Mouse (Mus musculus) cerebellum, adult 9-10 months (tissue): Measurements from ENCODE around the gene Olfr519.
A peak's percentile ranks its signal among the peaks of the same experiment; 100 is the strongest.

Experiments
- DNase-seq: peaks from one replicate; pipeline ENCODE4 v3.0.0; 2022

The Olfr519 gene

GRCm38 (mm10) chr7:108894320-108894719 lies at the start of gene Olfr519:
Gene Olfr519 (minus strand): TSS chr7:108894420.
- no peak for DNase-seq

GRCm38 (mm10) chr7:108944002-108944401 lies 49.8 kb upstream of the Olfr519 start:
- peak; percentile 75 for DNase-seq

GRCm38 (mm10) chr7:108941466-108941865 lies 47.2 kb upstream of the Olfr519 start:
- DNase-seq: no peak

GRCm38 (mm10) chr7:108936591-108936990 lies 42.4 kb upstream of the Olfr519 start:
- no peak for DNase-seq

- DNase-seq: no peak
Measured at GRCm38 (mm10) chr7:108935411-108935810, 41.2 kb upstream of the Olfr519 start.

GRCm38 (mm10) chr7:108934836-108935235 lies 40.6 kb upstream of the Olfr519 start:
- DNase-seq: no peak

GRCm38 (mm10) chr7:108933794-108934731 lies 39.8 kb upstream of the Olfr519 start, which contains the start of gene Eif3f:
Gene Eif3f (plus strand): TSS chr7:108934417.
- DNase-seq: peak; percentile 99

- DNase-seq: no peak
Measured at GRCm38 (mm10) chr7:108929726-108930393, 35.6 kb upstream of the Olfr519 start, which contains the start of gene Nlrp10. Gene Nlrp10 (minus strand): TSS chr7:108930178.

- no peak for DNase-seq
Measured at GRCm38 (mm10) chr7:108928280-108929188, 34.3 kb upstream of the Olfr519 start.

GRCm38 (mm10) chr7:108927043-108927442 lies 32.8 kb upstream of the Olfr519 start:
- DNase-seq: no peak

- DNase-seq: no peak
Measured at GRCm38 (mm10) chr7:108903969-108904368, 9.7 kb upstream of the Olfr519 start.

GRCm38 (mm10) chr7:108884906-108885305 lies 9.3 kb downstream of the Olfr519 start, which contains the start of gene Olfr518:
Gene Olfr518 (minus strand): TSS chr7:108885006.
- no peak for DNase-seq

GRCm38 (mm10) chr7:108872279-108872678 lies 21.9 kb downstream of the Olfr519 start, which contains the start of gene Olfr517:
Gene Olfr517 (minus strand): TSS chr7:108872379.
- DNase-seq: no peak

- no peak for DNase-seq
Measured at GRCm38 (mm10) chr7:108850429-108850828, 43.8 kb downstream of the Olfr519 start, which contains the start of gene Olfr516. Gene Olfr516 (minus strand): TSS chr7:108850529.
